Mouse (Mus musculus) hindbrain, postnatal 0 days (tissue): ENCODE data around the gene Txn2. TPM values are rescaled to one million over a fixed set of nuclear protein-coding genes. Genes with fewer than 3 reads are reported as not detected.
A peak's percentile ranks its signal among the peaks of the same experiment; 100 is the strongest.

ENCODE experiments used
- ATAC-seq: fragments of 200-750 bp; cut with Nextera tagmentation; 2 replicates; pipeline ENCODE4 v1.8.0; 2017; ENCODE audit warnings: mild to moderate bottlenecking, moderate TSS enrichment, moderate library complexity
- DNase-seq: peaks from one replicate; pipeline ENCODE4 v3.0.0-alpha.2; 2015; ENCODE audit warnings: low spot score
- H3K27ac ChIP-seq: fragments of 300-500 bp; sonication (generic); 2 replicates; pipeline ENCODE4 v1.5.1; 2014; ENCODE audit warnings: mild to moderate bottlenecking
- H3K27me3 ChIP-seq: fragments of 300-500 bp; sonication (generic); 2 replicates; pipeline ENCODE4 v1.6.1; 2014; ENCODE audit warnings: low read length, mixed read lengths; ENCODE audit not compliant: insufficient read depth
- H3K36me3 ChIP-seq: fragments of 300-500 bp; sonication (generic); 2 replicates; pipeline ENCODE4 v1.6.1; 2014; ENCODE audit warnings: low read length, mixed read lengths; ENCODE audit not compliant: insufficient read depth
- H3K4me1 ChIP-seq: fragments of 300-500 bp; sonication (generic); 2 replicates; pipeline ENCODE4 v1.6.1; 2014; ENCODE audit warnings: antibody characterized with exemption, low read length, mixed read lengths; ENCODE audit not compliant: insufficient read depth
- H3K4me2 ChIP-seq: fragments of 300-500 bp; sonication (generic); 2 replicates; pipeline ENCODE4 v1.6.1; 2014; ENCODE audit warnings: low read depth, mild to moderate bottlenecking, low read length, moderate library complexity, mixed read lengths
- H3K4me3 ChIP-seq: fragments of 300-500 bp; sonication (generic); 2 replicates; pipeline ENCODE4 v1.5.1; 2014; ENCODE audit warnings: low read length
- H3K9ac ChIP-seq: fragments of 300-500 bp; sonication (generic); replicated peaks from 2 replicates; pipeline ENCODE4 v1.6.1; 2014; ENCODE audit warnings: mild to moderate bottlenecking, low read length, moderate library complexity, mixed read lengths
- H3K9me3 ChIP-seq: fragments of 300-500 bp; sonication (generic); 2 replicates; pipeline ENCODE4 v1.6.1; 2016; ENCODE audit warnings: low read length, mixed read lengths
- CTCF ChIP-seq: IDR thresholded peaks from 2 replicates; pipeline ENCODE4 v1.5.1; 2016; ENCODE audit warnings: antibody characterized with exemption, control low read depth, low read depth
- WGBS: fragments of 180-500 bp; shearing (Covaris S2); extraction: QIAGEN DNeasy Blood & Tissue Kit; methylation state at CpG from one replicate; pipeline ENCODE4 v1.1.7; 2014; 5-methylcytosine and 5-hydroxymethylcytosine counted together
- polyA plus RNA-seq: library from polyadenylated mRNA; unstranded; fragments of >200 nt; fragmentation: Nextera tagmentation; extraction: Ambion mirVana; gene quantifications from 2 replicates; pipeline ENCODE4 v1.2.1, GENCODE M21; 2015
- total RNA-seq: library from RNA; depleted of rRNA; stranded (reverse); fragments of >200 nt; gene quantifications from 2 replicates; pipeline ENCODE4 v1.2.3, GENCODE M21; 2014; rRNA removed

Gene Txn2
- total RNA-seq = 46.4 and 52.5 TPM in 2 replicates
- polyA plus RNA-seq = 212 and 215 TPM in 2 replicates

DNA sequence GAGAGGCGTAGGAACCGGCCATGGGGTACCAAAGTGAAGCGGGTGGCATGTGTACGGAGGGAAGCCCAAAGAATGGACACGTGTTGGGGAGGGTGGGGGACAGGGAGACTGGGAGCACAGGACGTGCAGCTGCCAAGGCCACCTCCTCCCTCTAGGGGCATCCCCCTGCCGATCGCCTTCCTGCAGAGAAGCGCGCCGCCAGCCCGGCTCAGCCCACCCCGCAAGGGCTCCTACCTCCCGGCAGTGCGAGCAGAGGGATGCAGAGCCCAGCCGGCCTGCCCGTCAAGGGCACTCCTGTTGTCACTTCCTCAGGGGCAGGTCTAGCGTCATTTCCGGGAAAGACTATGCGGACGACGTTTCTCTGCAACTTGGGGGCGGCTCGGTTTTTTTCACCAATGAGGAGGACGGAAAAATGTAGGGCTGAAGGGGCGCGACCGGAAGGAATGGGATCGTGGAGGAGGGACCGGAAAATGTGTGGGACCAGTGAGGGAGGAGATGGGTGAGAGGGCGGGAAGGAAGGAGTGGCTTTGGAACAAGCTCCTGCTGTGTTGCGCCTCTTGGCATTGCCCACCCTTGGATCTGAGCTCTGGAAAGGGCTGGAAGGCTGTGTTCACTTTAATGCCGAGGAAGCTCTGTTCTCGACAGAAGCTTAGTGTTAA is at the start of gene Txn2:
TSS of gene Txn2 (minus strand) at position 334 of the 659 bp plus-strand sequence.
- H3K27ac ChIP-seq = peak within 1 kb of the TSS; percentile 98
- TF ChIP-seq CTCF = peak; percentile 45
- peaks cover 12% of the 10 kb centered on the region for H3K36me3 ChIP-seq
- under 1% methylated on average over 33 of the region's 34 CpGs for WGBS
- peak within 1 kb of the TSS; percentile 84 for H3K9ac ChIP-seq
- no peaks in the 10 kb centered on the region for H3K27me3 ChIP-seq
- H3K4me3 ChIP-seq = peak within 1 kb of the TSS; percentile 79
- peaks cover 16% of the 10 kb centered on the region for H3K4me1 ChIP-seq
- H3K9me3 ChIP-seq = no peaks in the 10 kb centered on the region
- peak within 1 kb of the TSS; percentile 84 for H3K4me2 ChIP-seq
- ATAC-seq (peak; percentile 97), DNase-seq (peak; percentile 99)

DNA sequence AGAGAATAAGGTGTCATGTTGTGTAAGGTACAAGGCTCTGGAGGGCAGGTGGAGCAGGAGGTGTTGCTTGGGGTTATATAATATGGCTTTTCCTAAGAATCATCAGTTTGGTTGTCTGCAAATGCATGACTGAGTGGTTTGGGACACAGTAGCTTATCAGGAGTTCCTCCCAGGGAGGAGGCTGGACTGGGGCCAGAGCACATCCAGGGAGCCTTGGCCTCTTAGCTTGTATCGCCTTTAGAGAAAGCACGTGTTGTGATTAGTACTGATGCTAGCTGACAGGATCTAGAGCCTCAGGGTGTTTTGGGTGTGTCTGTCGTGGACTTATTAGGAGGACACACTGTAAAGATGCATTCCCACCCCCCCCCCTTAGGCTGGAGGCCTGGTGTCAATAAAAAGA is 48.9 kb upstream of the Txn2 start:
- DNase-seq = no peak
- 65% methylated on average over 3 of the region's 3 CpGs for WGBS
- ATAC-seq = no peak

DNA sequence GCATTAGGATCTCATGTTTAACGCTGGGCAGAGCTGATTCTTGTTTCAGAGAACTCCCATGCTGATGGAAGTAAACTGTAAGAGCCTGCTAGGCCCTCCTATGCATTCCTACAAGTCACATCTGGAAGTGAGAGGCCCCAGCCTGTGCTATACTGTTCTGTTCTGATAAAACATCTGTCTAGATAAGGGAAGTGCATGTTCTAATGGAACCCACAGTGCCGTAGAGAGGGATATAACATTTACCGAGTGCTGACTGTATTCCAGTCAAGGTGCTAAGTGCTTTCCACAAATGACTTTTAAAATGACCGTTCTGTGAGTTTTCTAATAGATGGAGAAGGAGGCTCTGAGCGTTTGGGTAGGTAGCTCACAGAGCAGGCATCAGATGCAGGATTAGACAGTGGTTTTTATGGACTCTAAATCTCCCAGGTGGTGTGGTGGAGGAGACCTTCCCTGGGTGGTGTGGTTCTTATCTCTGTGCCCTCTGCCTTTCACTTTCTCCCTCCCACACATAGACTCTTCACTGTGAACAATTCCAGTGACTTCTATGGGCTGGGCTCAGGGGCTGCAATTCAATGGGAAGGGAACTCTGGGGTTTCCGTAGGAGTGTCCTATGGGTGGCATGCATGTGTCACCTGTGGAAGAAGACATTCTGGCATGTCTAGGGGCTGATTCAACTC is 45.5 kb upstream of the Txn2 start:
- DNase-seq (no peak), ATAC-seq (no peak)
- no peak overlapping the region for H3K4me3 ChIP-seq
- H3K27me3 ChIP-seq = no peaks in the 10 kb centered on the region
- 86% methylated on average over 6 of the region's 6 CpGs for WGBS
- no peaks in the 10 kb centered on the region for H3K9me3 ChIP-seq
- H3K9ac ChIP-seq = no peak overlapping the region
- H3K4me2 ChIP-seq = no peak overlapping the region
- peaks cover 12% of the 10 kb centered on the region for H3K4me1 ChIP-seq
- no peak for TF ChIP-seq CTCF
- no peaks in the 10 kb centered on the region for H3K36me3 ChIP-seq
- no peak overlapping the region for H3K27ac ChIP-seq

More for the DNA sequence above, 48.9 kb upstream of the Txn2 start:
- H3K4me2 ChIP-seq = no peak overlapping the region
- H3K27me3 ChIP-seq = no peaks in the 10 kb centered on the region
- no peak overlapping the region for H3K4me3 ChIP-seq
- no peaks in the 10 kb centered on the region for H3K4me1 ChIP-seq
- no peaks in the 10 kb centered on the region for H3K36me3 ChIP-seq
- H3K9me3 ChIP-seq = no peaks in the 10 kb centered on the region
- H3K9ac ChIP-seq = no peak overlapping the region
- no peak overlapping the region for H3K27ac ChIP-seq
- no peak for TF ChIP-seq CTCF

DNA sequence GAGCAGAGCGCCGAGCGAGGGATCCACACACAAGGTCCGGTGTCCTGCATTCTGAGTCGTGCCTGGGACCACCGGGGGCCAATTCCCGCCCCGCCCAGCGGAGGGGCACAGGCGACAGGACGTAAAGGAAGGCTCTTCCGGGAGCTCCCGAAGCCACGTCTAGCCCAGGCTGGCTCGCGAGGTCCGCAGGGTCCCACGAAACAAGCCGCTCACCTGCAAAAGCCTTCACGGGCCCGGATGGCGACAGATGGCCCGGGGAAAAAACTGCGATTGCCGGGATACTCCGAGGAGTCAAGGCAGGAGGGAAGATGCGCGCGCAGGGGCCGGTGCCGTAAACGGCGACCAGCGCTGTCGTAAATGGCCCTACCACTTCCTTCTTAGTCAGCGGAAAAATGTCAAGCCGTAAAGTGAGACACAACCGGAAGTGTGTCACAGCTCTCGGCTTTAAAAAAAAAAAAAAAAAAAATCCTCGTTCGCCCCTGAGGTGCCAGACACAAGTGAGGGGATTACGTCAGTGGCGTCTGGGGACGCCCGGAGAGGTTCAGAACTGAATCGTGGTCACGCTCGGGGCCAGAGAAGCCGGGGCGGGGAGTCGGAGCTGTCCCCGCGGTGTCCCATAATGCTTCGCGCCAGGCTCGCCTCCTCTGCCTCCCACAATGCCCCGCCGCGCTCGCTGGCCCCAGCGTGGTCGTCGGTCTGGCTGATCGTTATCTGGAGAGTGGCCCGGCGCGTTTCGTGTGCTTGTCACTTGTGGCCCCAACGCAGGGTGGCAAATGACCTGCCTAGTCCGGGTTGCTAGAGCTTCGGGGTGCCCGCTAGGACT is 41.9 kb upstream of the Txn2 start, which contains the start of gene Eif3d:
TSS of gene Eif3d (minus strand) at position 344 of the 823 bp plus-strand sequence.
- H3K27ac ChIP-seq = peak within 1 kb of the TSS; percentile 98
- H3K4me1 ChIP-seq = peaks cover 16% of the 10 kb centered on the region
- TF ChIP-seq CTCF = no peak
- DNase-seq (peak; percentile 97), ATAC-seq (peak; percentile 92)
- H3K4me3 ChIP-seq = peak within 1 kb of the TSS; percentile 62
- H3K9ac ChIP-seq = peak within 1 kb of the TSS; percentile 79
- under 1% methylated on average over 72 of the region's 72 CpGs for WGBS
- H3K9me3 ChIP-seq = no peaks in the 10 kb centered on the region
- peaks cover 25% of the 10 kb centered on the region for H3K36me3 ChIP-seq
- no peaks in the 10 kb centered on the region for H3K27me3 ChIP-seq
- peak within 1 kb of the TSS; percentile 90 for H3K4me2 ChIP-seq

DNA sequence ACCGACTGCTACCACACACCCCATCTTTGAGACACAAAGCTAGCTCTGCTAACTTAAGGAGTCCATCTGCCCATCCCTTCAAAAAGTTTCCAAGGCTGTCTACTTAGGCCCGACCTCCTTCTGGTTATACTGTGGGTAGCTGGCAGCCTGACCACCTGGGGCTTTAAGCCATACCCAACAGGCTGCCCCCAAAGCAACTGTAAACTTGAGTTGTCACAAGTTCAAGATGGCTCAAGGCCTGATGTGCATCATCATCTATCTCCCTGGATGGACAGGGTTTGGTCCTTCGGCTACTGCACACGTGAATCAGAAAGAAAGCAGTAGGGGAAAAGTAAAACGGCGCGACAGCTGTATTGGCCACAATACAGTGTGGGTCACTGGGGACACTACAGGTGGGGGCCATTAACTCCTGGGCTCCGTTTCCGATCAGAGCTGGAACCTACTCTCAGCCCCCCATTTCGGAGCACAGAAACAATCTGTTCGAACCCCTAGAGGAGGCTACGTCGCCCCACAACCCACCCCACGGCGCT is 41.2 kb upstream of the Txn2 start:
- peak overlapping the region; percentile 98 for H3K27ac ChIP-seq
- H3K4me1 ChIP-seq = peaks cover 16% of the 10 kb centered on the region
- H3K4me2 ChIP-seq = peak overlapping the region; percentile 90
- TF ChIP-seq CTCF = no peak
- H3K36me3 ChIP-seq = peaks cover 32% of the 10 kb centered on the region
- peak overlapping the region; percentile 62 for H3K4me3 ChIP-seq
- ATAC-seq = peak; percentile 65
- peak overlapping the region; percentile 79 for H3K9ac ChIP-seq
- no peaks in the 10 kb centered on the region for H3K9me3 ChIP-seq
- no peak for DNase-seq
- WGBS = 5% methylated on average over 15 of the region's 15 CpGs
- H3K27me3 ChIP-seq = no peaks in the 10 kb centered on the region

- DNase-seq (no peak), ATAC-seq (no peak)
- Histone ChIP-seq H3K27ac (no peak overlapping the region), H3K4me2 (no peak overlapping the region), H3K9me3 (no peaks in the 10 kb centered on the region), H3K4me1 (peaks cover 9% of the 10 kb centered on the region), H3K27me3 (no peaks in the 10 kb centered on the region), H3K36me3 (peaks cover 79% of the 10 kb centered on the region), H3K9ac (no peak overlapping the region), H3K4me3 (no peak overlapping the region)
- no peak for TF ChIP-seq CTCF
- 84% methylated on average over 9 of the region's 9 CpGs for WGBS
These were observed 36.3 kb upstream of the Txn2 start for GRCm38 (mm10) chr15:77965117-77965528.
